ENCODE assay signal across 10 mouse cellular contexts in the genomic region with DNA sequence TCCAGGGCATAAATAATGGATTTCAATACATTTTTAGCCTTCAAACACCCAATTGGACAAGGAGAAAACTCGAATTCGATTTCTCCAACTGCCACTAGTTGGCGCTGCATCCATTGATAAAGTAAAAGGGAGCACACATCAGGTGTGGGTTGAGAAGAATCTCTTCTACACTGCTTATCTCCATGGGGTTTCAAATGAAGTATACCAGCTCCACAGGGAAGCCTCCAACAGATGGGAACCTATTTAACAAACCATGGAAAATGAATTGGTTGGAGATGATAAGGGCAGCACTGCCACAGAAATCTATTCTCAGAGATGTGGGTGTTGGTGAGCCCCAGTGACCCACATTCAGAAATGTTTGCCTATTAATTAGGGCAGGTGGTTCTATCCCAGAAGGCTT.
DNase-seq lines count a peak whose midpoint lies in the region; ATAC-seq and TF ChIP-seq lines count a peak whose summit lies in the region.
"Had no signal": no experiment of that assay in that cellular context is flagged by ENCODE, and none has a peak within 500 bp of the region (broad histone marks: within the 10 kb centered on the region; RNA-seq: fewer than 3 reads in every experiment).

No protein-coding gene starts in this region.

- no peaks in the 10 kb centered on the region for H3K79me2 ChIP-seq in MEL (ENCODE audit: control insufficient read depth, insufficient read depth, low read length, poor library complexity)

- peak in 2 of 3 experiments; percentile 21 to 40; a peak in 3 of 6 replicates for TF ChIP-seq CTCF in MEL (IDR thresholded peaks at IDR 0.05 in 2 of 3, conservative IDR thresholded peaks at IDR 0.05 in 1 of 3; ENCODE audit: control insufficient read depth in 1 of 3, insufficient read depth in 1 of 3, low read depth in 2 of 3, low read length in 3 of 3, poor library complexity in 1 of 3, severe bottlenecking in 1 of 3)

- no peak overlapping the region for H3K4me3 ChIP-seq in MEL (ENCODE audit: control insufficient read depth in 1 of 2, insufficient read depth in 1 of 2, low read depth in 2 of 2, low read length in 2 of 2)
- H3K4me3 ChIP-seq in hindbrain, embryonic 11.5 days (ENCODE audit: low read depth, low read length) = no peak overlapping the region
- H3K4me3 ChIP-seq: myocyte had no signal

- no peaks in the 10 kb centered on the region for H3K9me3 ChIP-seq in MEL (replicated peaks; ENCODE audit: insufficient read depth, low read length)
- no peaks in the 10 kb centered on the region for H3K9me3 ChIP-seq in hindbrain, embryonic 11.5 days (ENCODE audit: control insufficient read depth, low read length)

- WGBS in hindbrain, embryonic 11.5 days = 14% methylated on average over 3 of the region's 3 CpGs

- TF ChIP-seq EP300 in MEL (IDR thresholded peaks at IDR 0.05; ENCODE audit: low read depth in 1 of 2, low read length in 2 of 2) = no peak

- TF ChIP-seq RAD21 in MEL (IDR thresholded peaks at IDR 0.05; ENCODE audit: low read depth, low read length) = peak; percentile 5

- H3K4me2 ChIP-seq in hindbrain, embryonic 11.5 days (replicated peaks; ENCODE audit: low read depth, low read length) = no peak overlapping the region

- no peak overlapping the region for H3K9ac ChIP-seq in MEL (ENCODE audit: control insufficient read depth, low read depth, low read length, poor library complexity, severe bottlenecking)
- H3K9ac ChIP-seq in hindbrain, embryonic 11.5 days (ENCODE audit: low read depth, low read length) = no peak overlapping the region

- no peak for TF ChIP-seq POLR2A in MEL (IDR thresholded peaks at IDR 0.05; ENCODE audit: control insufficient read depth in 1 of 2, insufficient read depth in 1 of 2, low read depth in 1 of 2, low read length in 2 of 2, poor library complexity in 1 of 2)

- peak; percentile 15 to 25 for DNase-seq in layer of hippocampus, postnatal 10 days (ENCODE audit: low spot score in 2 of 2)
- DNase-seq in layer of hippocampus, postnatal 36 days = no peak
- DNase-seq in MEL (ENCODE audit: low read depth, low spot score) = peak; percentile 4
- DNase-seq in adrenal gland, adult 2 months = peak; percentile 10
- peak; percentile 27 for DNase-seq in hindbrain, embryonic 11.5 days (ENCODE audit: low spot score)
- no peak for DNase-seq in spleen, postnatal 10 days (ENCODE audit: low spot score in 2 of 2)
- DNase-seq in urinary bladder, adult 2 months (ENCODE audit: low spot score) = no peak
- DNase-seq: gastrocnemius, postnatal 36 days; thymus, adult 18-20 months had no signal

- H3K36me3 ChIP-seq in MEL (ENCODE audit: control insufficient read depth in 1 of 2, insufficient read depth in 2 of 2, low read length in 2 of 2) = no peaks in the 10 kb centered on the region
- no peaks in the 10 kb centered on the region for H3K36me3 ChIP-seq in hindbrain, embryonic 11.5 days (ENCODE audit: control insufficient read depth, insufficient read depth, low read length)

- no peaks in the 10 kb centered on the region for H3K4me1 ChIP-seq in MEL (ENCODE audit: control insufficient read depth in 1 of 2, insufficient read depth in 2 of 2, low read length in 2 of 2)
- H3K4me1 ChIP-seq in hindbrain, embryonic 11.5 days (replicated peaks; ENCODE audit: control insufficient read depth, insufficient read depth, low read length) = no peaks in the 10 kb centered on the region

- no peaks in the 10 kb centered on the region for H3K27me3 ChIP-seq in MEL (ENCODE audit: control insufficient read depth in 1 of 2, insufficient read depth in 2 of 2, low read length in 2 of 2)
- H3K27me3 ChIP-seq in hindbrain, embryonic 11.5 days (ENCODE audit: control insufficient read depth, insufficient read depth, low read length) = no peaks in the 10 kb centered on the region

- H3K27ac ChIP-seq in MEL (ENCODE audit: control insufficient read depth, low read depth, low read length) = no peak overlapping the region
- no peak overlapping the region for H3K27ac ChIP-seq in hindbrain, embryonic 11.5 days (ENCODE audit: low read depth, low read length)

- no peak for ATAC-seq in hindbrain, embryonic 11.5 days (ENCODE audit: low FRiP score)

TF ChIP-seq in MEL, 35 proteins besides CTCF, POLR2A, EP300 and RAD21:
- no peak for TF ChIP-seq USF1 (IDR thresholded peaks at IDR 0.05; ENCODE audit: low read depth, low read length)
TF ChIP-seq in MEL: peak in this region for 0.

Comparison
In these comparisons a context has a peak if more than half of its experiments do, and no peak if none do; other contexts are left out.
1. DNase-seq: peak in layer of hippocampus, postnatal 10 days (2 of 2), MEL (single experiment), adrenal gland, adult 2 months (single experiment) and hindbrain, embryonic 11.5 days (single experiment); none in layer of hippocampus, postnatal 36 days (0 of 2), spleen, postnatal 10 days (0 of 2) and urinary bladder, adult 2 months (single experiment).